Mouse (Mus musculus) stomach, embryonic 14.5 days (tissue): ENCODE measurements at regions not wholly inside any gene's neighbourhood (a gene's known extent, or its start where the extent isn't known, plus 50 kb on each side); places are given as distances from the start of the nearest gene placed in this dataset.

Experiments
- ATAC-seq: fragments of 200-750 bp; cut with Nextera tagmentation; 2 replicates; pipeline ENCODE4 v1.8.0; 2017; ENCODE audit warnings: low read depth, moderate TSS enrichment; ENCODE audit not compliant: insufficient number of reproducible peaks, insufficient read depth, low FRiP score
- H3K27ac ChIP-seq: fragments of 300-500 bp; sonication (generic); 2 replicates; pipeline ENCODE4 v1.5.1; 2014; ENCODE audit warnings: mild to moderate bottlenecking, low read length, moderate library complexity, mixed read lengths
- H3K27me3 ChIP-seq: fragments of 300-500 bp; sonication (generic); 2 replicates; pipeline ENCODE4 v1.6.1; 2014; ENCODE audit warnings: low read length, control low read depth, mixed read lengths; ENCODE audit not compliant: control insufficient read depth, insufficient read depth
- H3K36me3 ChIP-seq: fragments of 300-500 bp; sonication (generic); 2 replicates; pipeline ENCODE4 v1.6.1; 2014; ENCODE audit warnings: mild to moderate bottlenecking, control low read depth, low read length, moderate library complexity, mixed read lengths; ENCODE audit not compliant: control insufficient read depth, insufficient read depth
- H3K4me1 ChIP-seq: fragments of 300-500 bp; sonication (generic); 2 replicates; pipeline ENCODE4 v1.6.1; 2014; ENCODE audit warnings: low read length, control low read depth, mixed read lengths; ENCODE audit not compliant: control insufficient read depth, insufficient read depth
- H3K4me2 ChIP-seq: fragments of 300-500 bp; sonication (generic); replicated peaks from 2 replicates; pipeline ENCODE4 v1.6.1; 2014; ENCODE audit warnings: low read depth, low read length, control low read depth
- H3K4me3 ChIP-seq: fragments of 300-500 bp; sonication (generic); 2 replicates; pipeline ENCODE4 v1.5.1; 2014; ENCODE audit warnings: low read depth, low read length, control low read depth
- H3K9ac ChIP-seq: fragments of 300-500 bp; sonication (generic); replicated peaks from 2 replicates; pipeline ENCODE4 v1.6.1; 2014; ENCODE audit warnings: low read depth, mild to moderate bottlenecking, control low read depth, low read length, moderate library complexity, mixed read lengths
- H3K9me3 ChIP-seq: fragments of 300-500 bp; sonication (generic); 2 replicates; pipeline ENCODE4 v1.6.1; 2016; ENCODE audit warnings: low read depth, low read length, control low read depth; ENCODE audit not compliant: control insufficient read depth
- WGBS: fragments of 180-500 bp; shearing (Covaris S2); extraction: QIAGEN DNeasy Blood & Tissue Kit; methylation state at CpG from one replicate; pipeline ENCODE4 v1.1.7; 2014; 5-methylcytosine and 5-hydroxymethylcytosine counted together

GRCm38 (mm10) chr9:91130111-91130720 is 232.0 kb upstream of the Zic4 start:
- no peaks in the 10 kb centered on the region for H3K36me3 ChIP-seq
- no peaks in the 10 kb centered on the region for H3K4me1 ChIP-seq
- WGBS: 80% methylated on average over 13 of the region's 13 CpGs
- no peak for ATAC-seq
- no peak overlapping the region for H3K4me2 ChIP-seq
- H3K27ac ChIP-seq: no peak overlapping the region
- H3K4me3 ChIP-seq: no peak overlapping the region
- no peaks in the 10 kb centered on the region for H3K9me3 ChIP-seq
- no peak overlapping the region for H3K9ac ChIP-seq
- H3K27me3 ChIP-seq: no peaks in the 10 kb centered on the region

GRCm38 (mm10) chr9:91131415-91132255 is 230.6 kb upstream of the Zic4 start:
- Histone ChIP-seq H3K9me3 (no peaks in the 10 kb centered on the region), H3K27me3 (no peaks in the 10 kb centered on the region), H3K9ac (no peak overlapping the region), H3K4me2 (no peak overlapping the region), H3K4me1 (no peaks in the 10 kb centered on the region), H3K4me3 (no peak overlapping the region), H3K36me3 (no peaks in the 10 kb centered on the region), H3K27ac (no peak overlapping the region)
- WGBS: 73% methylated on average over 7 of the region's 7 CpGs
- no peak for ATAC-seq

DNA sequence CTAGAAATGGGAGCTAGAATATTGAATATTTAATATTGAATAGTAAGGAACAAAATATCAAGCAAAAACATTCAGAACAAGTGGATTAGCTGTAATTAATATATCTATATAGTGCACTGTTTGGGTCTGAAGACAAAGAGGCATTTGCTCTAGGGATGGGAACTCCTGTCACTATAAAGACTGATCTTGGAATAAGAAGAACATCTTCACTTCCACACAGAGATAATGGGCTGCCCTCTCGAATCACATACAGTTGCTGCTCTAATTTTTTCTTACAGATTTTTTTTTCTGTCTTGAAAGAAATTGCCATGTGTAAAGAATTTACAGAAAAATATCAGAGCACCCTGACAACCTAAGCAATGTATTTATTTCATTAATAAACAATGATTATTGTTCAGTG is 229.7 kb upstream of the Zic4 start:
- H3K9ac ChIP-seq: no peak overlapping the region
- H3K4me2 ChIP-seq: no peak overlapping the region
- H3K9me3 ChIP-seq: no peaks in the 10 kb centered on the region
- ATAC-seq: no peak
- H3K27me3 ChIP-seq: no peaks in the 10 kb centered on the region
- no peak overlapping the region for H3K4me3 ChIP-seq
- 57% methylated on average over 1 of the region's 1 CpGs for WGBS
- no peak overlapping the region for H3K27ac ChIP-seq
- H3K36me3 ChIP-seq: no peaks in the 10 kb centered on the region
- H3K4me1 ChIP-seq: no peaks in the 10 kb centered on the region

DNA sequence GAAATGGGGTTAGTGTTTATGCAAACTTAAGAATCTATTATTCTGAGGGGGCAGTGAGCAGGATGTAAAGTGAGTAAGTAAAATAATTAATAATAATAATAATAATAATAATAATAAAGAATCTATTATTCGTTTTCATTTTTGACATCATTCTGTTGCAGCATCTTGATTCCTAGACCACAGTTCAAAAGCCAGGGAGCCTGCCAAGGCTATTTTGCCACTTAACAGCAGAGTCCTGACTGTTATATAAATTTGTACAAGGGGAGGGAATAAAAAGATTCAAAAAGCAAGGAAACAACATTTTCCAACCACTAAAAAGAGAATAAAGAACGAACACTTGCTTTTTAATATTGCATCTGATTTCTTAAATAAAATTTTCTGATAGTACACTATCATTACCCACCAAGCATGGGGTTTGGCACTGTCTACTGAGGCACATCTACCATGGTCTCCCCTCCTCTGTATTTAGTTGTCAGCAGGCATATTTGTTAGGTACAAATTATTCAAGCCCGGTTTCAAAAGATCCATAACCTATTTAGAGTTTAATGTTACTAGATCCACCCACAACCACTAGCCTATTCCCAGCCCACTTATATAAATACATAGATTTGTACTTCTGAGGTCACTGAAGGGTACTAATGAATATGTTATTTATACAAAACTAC is 228.8 kb upstream of the Zic4 start:
- Histone ChIP-seq H3K27me3 (no peaks in the 10 kb centered on the region), H3K9me3 (no peaks in the 10 kb centered on the region), H3K27ac (no peak overlapping the region), H3K4me2 (no peak overlapping the region), H3K9ac (no peak overlapping the region), H3K4me1 (no peaks in the 10 kb centered on the region), H3K36me3 (no peaks in the 10 kb centered on the region), H3K4me3 (no peak overlapping the region)
- WGBS: 81% methylated on average over 3 of the region's 3 CpGs
- ATAC-seq: no peak

GRCm38 (mm10) chr9:91134325-91134724 is 227.9 kb upstream of the Zic4 start:
- Histone ChIP-seq H3K27me3 (no peaks in the 10 kb centered on the region), H3K9me3 (no peaks in the 10 kb centered on the region), H3K36me3 (no peaks in the 10 kb centered on the region), H3K4me3 (no peak overlapping the region), H3K9ac (no peak overlapping the region), H3K4me1 (no peaks in the 10 kb centered on the region), H3K4me2 (no peak overlapping the region), H3K27ac (no peak overlapping the region)
- whole genome bisulfite sequencing: 91% methylated on average over 1 of the region's 1 CpGs
- no peak for ATAC-seq

DNA sequence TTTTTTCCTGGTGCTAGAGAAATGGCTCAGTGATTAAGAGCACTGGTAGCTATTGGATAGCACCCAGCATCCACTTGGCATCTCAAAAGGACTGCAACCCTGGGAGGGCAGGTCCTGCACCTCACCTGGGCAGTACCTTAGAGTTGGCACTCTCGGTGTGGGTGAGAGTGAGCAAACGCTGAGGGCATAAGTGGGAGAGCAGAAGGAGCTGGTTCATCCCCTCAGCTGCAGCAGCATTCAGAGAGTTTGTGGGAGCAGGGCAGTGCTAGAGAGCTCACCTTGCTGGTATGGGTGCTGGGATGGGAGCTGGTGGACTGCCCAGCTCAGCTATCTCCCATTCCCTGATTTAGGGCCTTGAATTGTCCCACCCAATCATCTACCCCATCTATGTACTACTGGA is 227.1 kb upstream of the Zic4 start:
- H3K4me3 ChIP-seq: no peak overlapping the region
- no peak overlapping the region for H3K9ac ChIP-seq
- no peak overlapping the region for H3K27ac ChIP-seq
- no peak overlapping the region for H3K4me2 ChIP-seq
- H3K27me3 ChIP-seq: no peaks in the 10 kb centered on the region
- 66% methylated on average over 2 of the region's 2 CpGs for WGBS
- no peaks in the 10 kb centered on the region for H3K9me3 ChIP-seq
- no peaks in the 10 kb centered on the region for H3K4me1 ChIP-seq
- no peaks in the 10 kb centered on the region for H3K36me3 ChIP-seq
- no peak for ATAC-seq

GRCm38 (mm10) chr9:91140651-91141050 is 221.6 kb upstream of the Zic4 start:
- H3K9ac ChIP-seq: no peak overlapping the region
- H3K4me1 ChIP-seq: no peaks in the 10 kb centered on the region
- no peak overlapping the region for H3K4me3 ChIP-seq
- no peak overlapping the region for H3K27ac ChIP-seq
- no peaks in the 10 kb centered on the region for H3K9me3 ChIP-seq
- H3K27me3 ChIP-seq: no peaks in the 10 kb centered on the region
- WGBS: 55% methylated on average over 1 of the region's 1 CpGs
- no peak for ATAC-seq
- no peak overlapping the region for H3K4me2 ChIP-seq
- H3K36me3 ChIP-seq: no peaks in the 10 kb centered on the region

- H3K27me3 ChIP-seq: no peaks in the 10 kb centered on the region
- no peaks in the 10 kb centered on the region for H3K4me1 ChIP-seq
- 94% methylated on average over 11 of the region's 11 CpGs for WGBS
- H3K4me3 ChIP-seq: no peak overlapping the region
- no peak overlapping the region for H3K9ac ChIP-seq
- ATAC-seq: no peak
- no peaks in the 10 kb centered on the region for H3K9me3 ChIP-seq
- no peaks in the 10 kb centered on the region for H3K36me3 ChIP-seq
- no peak overlapping the region for H3K4me2 ChIP-seq
- H3K27ac ChIP-seq: no peak overlapping the region
Observed at GRCm38 (mm10) chr9:91151893-91152292, 210.3 kb upstream of the Zic4 start.
